Mouse (Mus musculus): ENCODE measurements around the gene Fggy. TPM values are rescaled to one million over a fixed set of nuclear protein-coding genes. Genes with fewer than 3 reads are reported as not detected.

Gene Fggy
- total RNA-seq, 2 experiments from 2014 or later, result 11.5 to 15.6 TPM

DNA sequence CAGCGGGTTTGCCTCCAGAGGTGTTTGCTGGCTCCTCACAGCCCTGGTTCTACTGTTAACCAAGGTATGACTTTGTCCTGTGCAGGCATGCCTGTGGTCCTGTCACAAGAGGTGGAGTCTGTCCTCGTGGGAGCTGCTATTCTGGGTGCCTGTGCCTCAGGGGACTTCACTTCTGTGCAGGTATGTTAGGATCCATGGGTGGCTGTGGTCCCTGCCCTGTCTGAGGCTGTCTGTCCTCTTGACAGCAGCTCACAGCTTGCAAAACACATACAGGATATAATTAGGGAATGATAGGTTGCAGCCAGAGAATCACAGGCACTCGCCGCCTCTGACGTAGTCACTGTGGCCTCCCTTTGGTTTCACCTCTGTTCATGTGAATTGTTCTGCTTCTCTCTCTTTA, 292.2 kb downstream of the Fggy start:
- DNase-seq (ENCODE audit: low spot score in 2 of 2), result no peak

DNA sequence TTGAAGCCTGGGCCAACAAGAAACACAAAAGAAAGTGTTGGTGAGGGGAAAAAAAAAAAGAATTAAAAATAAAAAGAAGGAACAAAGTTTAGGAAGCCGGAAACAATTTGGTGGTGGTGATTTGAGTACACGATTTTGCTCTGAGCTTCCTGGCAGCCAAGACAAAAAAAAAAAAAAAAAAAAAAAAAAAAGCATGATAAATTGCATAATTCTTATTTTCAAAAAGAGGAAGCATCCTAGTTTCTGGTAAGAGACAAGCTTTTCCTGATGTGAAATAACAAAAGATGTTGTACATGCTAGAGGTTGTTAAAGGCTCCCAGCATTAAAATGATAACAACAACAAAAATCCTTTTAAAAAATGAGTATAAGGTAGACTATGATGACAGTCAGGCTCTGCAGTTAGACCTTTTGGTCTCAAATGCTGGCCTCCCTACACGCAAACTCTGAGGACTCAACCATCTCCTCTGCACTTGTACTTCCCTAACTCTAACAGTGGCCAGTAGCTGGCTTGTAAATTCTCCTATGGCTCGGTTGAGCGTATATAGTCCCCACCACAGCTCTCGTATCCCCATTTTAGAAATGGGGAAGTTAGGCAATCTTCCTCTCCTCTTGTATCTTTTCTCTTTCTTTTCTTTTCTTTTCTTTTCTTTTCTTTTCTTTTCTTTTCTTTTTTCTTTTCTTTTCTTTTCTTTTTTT, 292.9 kb downstream of the Fggy start:
- DNase-seq (ENCODE audit: low spot score in 2 of 2), result no peak

DNA sequence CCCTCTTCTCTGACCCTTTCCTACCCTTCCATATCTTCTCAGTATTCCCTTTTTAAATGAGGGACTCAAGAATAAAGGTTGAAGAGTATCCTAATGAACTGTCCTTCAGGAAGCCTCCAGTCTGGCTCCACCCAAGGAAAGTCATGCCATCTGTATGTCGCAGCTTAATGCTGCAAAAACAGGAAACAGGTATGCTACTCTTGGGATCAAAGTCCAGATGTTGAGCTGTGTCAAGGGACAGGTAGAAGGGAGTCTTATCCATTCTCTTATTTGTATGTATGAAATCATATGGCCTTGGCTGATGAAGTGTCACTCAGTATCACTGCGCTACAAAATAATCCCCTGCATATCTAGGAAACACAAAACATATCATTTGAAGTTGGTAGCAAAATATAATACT, 294.9 kb downstream of the Fggy start:
- no peak for DNase-seq (ENCODE audit: low spot score in 2 of 2)

- DNase-seq (ENCODE audit: low spot score in 2 of 2), result no peak
Measured at GRCm38 (mm10) chr4:95856008-95856407, 298.7 kb downstream of the Fggy start.

GRCm38 (mm10) chr4:95860601-95861000, 303.3 kb downstream of the Fggy start:
- no peak for DNase-seq (ENCODE audit: low spot score in 2 of 2)

DNA sequence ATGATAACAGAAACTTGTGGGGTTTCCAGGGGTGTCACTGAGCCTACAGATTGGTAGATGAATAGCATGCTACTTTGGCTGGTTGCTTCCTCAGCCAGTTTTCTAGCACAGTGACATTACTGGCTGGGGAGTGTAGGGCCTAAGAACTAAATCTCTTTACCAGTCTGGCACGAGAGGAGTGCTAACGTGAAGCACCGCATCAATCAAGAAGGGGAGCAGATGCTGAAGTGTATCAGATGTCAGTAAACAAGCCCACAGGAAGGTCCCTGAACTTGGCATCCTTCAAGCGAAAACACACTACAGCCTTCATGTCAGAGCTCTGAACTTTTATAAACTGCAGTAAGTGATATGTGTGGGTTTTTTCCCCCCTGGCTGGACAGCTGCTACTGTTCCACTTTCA, 303.8 kb downstream of the Fggy start:
- DNase-seq (ENCODE audit: low spot score in 2 of 2), result no peak

DNA sequence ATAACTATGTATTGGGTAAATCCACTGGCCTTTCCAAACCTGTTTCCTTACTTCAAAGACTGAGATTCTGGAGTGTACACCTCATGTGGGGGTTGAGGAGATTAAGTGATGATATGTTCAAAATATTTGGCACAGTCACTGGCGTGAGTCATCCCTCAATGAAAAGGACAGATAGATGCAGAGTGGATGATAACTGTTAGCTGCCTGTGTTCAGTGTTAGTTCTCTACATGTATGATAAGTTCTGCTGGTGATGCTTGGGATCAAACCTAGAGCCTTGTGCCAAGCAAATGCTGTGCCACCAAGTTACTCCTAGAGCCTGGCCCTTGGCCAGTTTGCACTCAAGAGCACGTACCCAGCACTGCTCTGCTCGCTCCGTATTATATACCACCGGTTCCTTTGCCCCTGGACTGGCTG, 304.4 kb downstream of the Fggy start:
- DNase-seq (ENCODE audit: low spot score in 2 of 2), result no peak

- no peak for DNase-seq (ENCODE audit: low spot score in 2 of 2)
Measured at GRCm38 (mm10) chr4:95862276-95862675, 305.0 kb downstream of the Fggy start.

DNA sequence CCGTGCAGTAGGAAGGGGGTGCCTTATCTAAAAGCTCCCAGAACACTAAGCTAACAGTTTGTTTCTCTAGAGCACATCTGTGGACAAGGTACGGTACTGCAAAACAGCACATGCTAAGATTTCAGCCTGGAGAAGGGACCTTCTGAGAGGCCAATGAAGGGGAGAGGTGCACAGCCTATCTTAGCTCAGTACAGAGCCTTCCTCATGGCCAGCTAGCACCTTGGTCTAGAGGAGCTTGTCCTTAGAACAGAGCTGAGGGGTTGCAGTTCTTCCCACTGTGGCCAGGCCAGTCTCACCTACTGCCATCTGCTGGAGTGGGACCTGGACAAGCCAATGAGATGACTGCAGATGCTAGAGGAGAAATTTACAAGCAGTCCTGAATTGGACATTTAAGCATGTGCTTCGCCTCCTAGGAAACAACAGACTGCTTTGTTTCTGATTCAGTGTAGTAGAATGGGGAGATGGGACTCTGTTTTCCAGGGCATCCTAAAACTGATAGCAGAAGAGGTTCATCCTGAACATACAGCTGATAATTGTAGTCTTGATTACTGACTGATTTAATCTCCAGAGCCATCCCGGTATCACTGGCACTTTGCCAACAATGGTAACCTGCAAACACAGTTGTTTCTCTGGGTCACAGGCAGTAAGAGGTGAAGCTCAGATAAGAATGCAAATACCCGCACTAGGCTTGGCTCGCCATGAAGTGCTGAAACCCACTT, 305.6 kb downstream of the Fggy start:
- DNase-seq (ENCODE audit: low spot score in 2 of 2), result no peak

DNA sequence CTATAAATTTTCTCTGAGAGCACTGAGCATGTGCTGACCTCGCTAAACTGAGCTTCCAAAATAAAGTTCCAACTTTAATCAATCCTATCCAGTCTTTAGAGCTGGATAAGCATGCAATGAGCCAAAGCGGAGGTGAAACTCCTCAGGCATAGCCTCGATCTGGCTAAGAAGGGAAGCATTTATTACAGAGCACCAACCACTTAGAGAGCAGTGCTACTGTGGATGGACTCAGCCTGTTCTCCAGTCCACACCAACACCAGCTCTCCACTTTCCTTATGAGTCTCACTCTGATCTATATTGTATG, 306.1 kb downstream of the Fggy start:
- no peak for DNase-seq (ENCODE audit: low spot score in 2 of 2)

DNA sequence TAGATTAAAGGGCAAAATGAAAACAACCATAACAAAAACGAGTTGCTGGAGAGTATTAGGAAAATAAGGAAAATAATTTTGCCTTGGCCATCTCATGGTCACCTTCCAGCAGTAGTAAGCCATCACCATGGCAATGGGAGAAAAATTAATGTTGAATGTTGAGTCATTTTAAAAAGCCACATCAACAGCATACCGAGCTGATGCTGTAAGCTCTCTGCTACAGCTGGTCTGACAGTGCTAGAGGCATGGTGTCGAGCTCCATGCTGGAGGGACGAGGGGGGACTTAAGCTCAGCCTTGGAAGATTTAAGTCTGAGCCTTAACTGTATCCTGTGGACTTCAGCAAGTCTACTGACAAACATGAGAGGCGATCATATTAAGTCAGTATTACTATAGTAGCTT, 307.9 kb downstream of the Fggy start:
- no peak for DNase-seq (ENCODE audit: low spot score in 2 of 2)

DNA sequence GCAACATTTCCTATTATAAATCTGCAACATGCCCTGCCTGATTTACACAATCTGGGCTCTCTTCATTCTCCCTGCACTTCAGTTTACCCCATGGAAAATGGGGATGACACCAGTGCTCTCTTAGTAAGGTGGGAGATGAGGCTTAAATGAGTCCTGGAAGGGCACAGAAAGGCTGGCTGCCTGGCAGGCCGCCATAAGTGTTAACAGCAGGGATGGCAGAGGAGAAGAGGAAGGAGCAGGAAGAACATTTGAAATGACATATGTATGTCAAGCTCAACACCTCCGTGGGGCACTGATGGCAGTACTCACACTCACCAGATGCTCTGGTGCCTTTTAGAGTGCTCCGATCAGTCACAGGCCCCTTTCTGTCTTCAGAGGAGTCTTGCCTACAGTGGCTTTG, 308.6 kb downstream of the Fggy start:
- no peak for DNase-seq (ENCODE audit: low spot score in 2 of 2)

GRCm38 (mm10) chr4:95867103-95867502, 309.8 kb downstream of the Fggy start:
- DNase-seq (ENCODE audit: low spot score in 2 of 2), result no peak

- no peak for DNase-seq (ENCODE audit: low spot score in 2 of 2)
Measured at GRCm38 (mm10) chr4:95868348-95868747, 311.0 kb downstream of the Fggy start.

- peak in 1 of 2 experiments; percentile 45 for DNase-seq (ENCODE audit: low spot score in 2 of 2)
Measured at GRCm38 (mm10) chr4:95871216-95871881, 314.0 kb downstream of the Fggy start.

DNA sequence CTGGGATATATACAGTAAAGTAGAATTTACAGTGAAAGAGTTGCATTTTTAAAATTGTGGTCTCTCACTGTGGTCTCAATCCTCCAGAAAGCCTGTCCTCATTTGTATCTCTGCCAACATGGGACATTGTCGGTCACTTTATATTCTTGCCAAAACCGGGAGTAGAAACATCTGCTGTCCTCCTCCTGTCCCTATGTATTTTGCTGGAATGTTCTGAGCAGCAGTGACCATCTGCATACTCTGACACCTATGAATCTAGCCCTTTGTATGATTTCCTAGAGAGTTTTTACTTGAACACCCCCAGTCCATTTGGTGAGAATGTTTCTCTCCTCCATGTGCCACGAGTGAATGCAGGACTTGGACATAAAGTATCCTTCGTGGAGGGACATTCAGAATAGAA, 318.6 kb downstream of the Fggy start:
- no peak for DNase-seq (ENCODE audit: low spot score in 2 of 2)

DNA sequence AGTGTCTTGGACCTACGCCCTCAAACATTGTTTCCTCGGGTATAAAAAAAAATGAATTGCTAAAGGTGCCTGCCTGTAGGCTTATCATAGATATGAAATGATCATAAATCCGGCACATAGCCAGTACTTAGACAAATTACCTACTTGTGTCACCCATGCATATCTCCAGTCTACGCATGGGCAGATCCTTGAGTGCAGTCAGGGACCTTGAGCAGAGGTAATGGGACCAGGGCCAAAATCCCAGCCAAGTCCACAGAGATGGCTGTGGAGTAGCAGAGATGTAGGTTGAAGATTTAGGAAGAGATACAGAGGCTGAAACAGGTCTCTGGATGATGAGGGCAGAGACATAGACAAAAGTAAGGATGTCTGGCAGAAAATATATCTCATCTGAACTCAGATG, 320.1 kb downstream of the Fggy start:
- DNase-seq (ENCODE audit: low spot score in 2 of 2), result no peak

DNA sequence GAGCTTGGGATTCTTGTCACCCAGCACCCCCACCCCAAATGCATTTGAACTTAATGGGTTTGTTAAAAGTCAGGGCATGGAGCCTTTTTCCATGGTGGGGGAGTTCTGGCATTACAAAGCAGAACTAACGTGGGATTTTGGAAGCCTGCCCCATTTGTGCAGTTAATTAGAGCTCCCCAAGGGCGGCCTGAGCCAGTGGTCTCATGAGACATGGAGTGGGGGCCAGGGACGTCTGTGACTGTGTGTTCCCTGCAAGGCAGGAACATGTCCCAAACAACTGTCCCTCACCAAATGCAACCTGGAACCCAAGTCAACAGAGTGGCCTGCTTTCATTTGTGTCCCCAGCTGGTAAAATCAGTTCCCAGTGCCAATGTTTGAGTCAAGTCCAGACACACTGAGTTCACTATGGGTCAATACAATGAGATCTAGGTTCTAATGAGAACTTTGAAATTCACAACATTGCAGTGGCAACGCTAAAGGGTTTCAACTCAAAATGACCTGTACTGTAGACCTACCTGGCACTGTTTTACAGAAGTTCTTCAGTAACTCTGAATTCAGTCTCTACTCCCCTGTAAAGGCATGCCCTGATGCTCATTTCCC, 324.5 kb downstream of the Fggy start:
- no peak for DNase-seq (ENCODE audit: low spot score in 2 of 2)

GRCm38 (mm10) chr4:95884184-95885145, 327.2 kb downstream of the Fggy start:
- DNase-seq (ENCODE audit: low spot score in 2 of 2), result no peak

- DNase-seq (ENCODE audit: low spot score in 2 of 2), result no peak
Measured at GRCm38 (mm10) chr4:95895199-95895754, 338.0 kb downstream of the Fggy start.

DNA sequence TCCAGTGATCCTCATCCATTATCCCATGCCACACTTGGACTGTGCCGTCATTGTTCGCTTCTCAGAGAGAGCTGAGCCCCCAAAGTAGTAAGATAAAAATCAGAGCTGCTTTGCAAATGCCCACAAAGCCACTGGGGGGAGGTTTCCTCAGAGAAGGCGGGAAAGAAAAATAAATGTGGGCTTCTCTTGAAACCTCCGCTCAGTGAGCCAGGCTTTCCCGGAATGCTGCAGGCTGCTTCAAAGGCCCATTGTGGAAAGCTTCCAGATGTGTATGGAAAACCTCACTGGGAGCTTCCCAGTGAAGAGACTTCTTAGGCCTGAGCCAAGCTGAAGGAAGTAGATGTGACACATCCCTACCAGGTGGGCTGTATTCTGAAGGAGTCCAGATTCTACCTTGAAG, 339.3 kb downstream of the Fggy start:
- DNase-seq (ENCODE audit: low spot score in 2 of 2), result no peak

Measured in gastrocnemius, postnatal 4 days (tissue).